Mouse (Mus musculus): ENCODE results near the gene Magi3.

Gene Magi3

GRCm38 (mm10) chr3:104244373-104244772, 24.2 kb upstream of the Magi3 start:
- TF ChIP-seq CTCF (conservative IDR thresholded peaks at IDR 0.05; ENCODE audit: low read length) = no peak
- TF ChIP-seq POU5F1 (IDR thresholded peaks at IDR 0.05; ENCODE audit: borderline replicate concordance, low read length) = no peak
- no peaks in the 10 kb centered on the region for H3K27me3 ChIP-seq (ENCODE audit: insufficient read depth, low read length)
- H3K9me3 ChIP-seq (ENCODE audit: low read length) = peaks cover 6% of the 10 kb centered on the region; the same call in 1 of the 2 replicates
- H3K36me3 ChIP-seq (ENCODE audit: insufficient read depth, low read length) = no peaks in the 10 kb centered on the region
- H3K4me3 ChIP-seq (replicated peaks; ENCODE audit: low read length) = no peak overlapping the region
- no peaks in the 10 kb centered on the region; the same call in 1 of the 2 replicates for H3K4me1 ChIP-seq (replicated peaks; ENCODE audit: low read depth, low read length)

DNA sequence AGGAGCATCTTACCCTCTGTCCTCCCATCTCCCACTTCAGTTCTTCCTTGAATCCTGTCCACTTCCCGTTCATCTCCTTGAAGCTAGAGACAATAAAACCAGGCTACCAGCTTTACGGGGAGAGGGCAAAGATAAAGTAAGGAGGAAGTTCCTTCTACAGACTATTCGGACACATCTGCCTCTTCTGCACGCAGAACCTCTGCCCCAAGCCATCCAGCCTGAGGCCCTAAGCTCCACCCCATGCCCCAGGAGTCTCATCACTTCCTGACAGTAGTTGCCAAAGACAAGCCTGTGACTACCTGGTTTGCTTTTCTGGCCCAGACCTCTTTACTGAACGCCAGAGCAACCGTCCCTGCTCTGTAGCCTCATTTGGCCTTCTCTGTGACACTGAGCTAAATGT, 23.8 kb upstream of the Magi3 start:
- no peak for TF ChIP-seq NANOG (IDR thresholded peaks at IDR 0.05; ENCODE audit: borderline replicate concordance, low read length)
- TF ChIP-seq CTCF (conservative IDR thresholded peaks at IDR 0.05; ENCODE audit: low read length) = no peak
- TF ChIP-seq POU5F1 (IDR thresholded peaks at IDR 0.05; ENCODE audit: borderline replicate concordance, low read length) = no peak
- no peaks in the 10 kb centered on the region for H3K27me3 ChIP-seq (ENCODE audit: insufficient read depth, low read length)
- no peaks in the 10 kb centered on the region for H3K36me3 ChIP-seq (ENCODE audit: insufficient read depth, low read length)
- H3K9me3 ChIP-seq (ENCODE audit: low read length) = peaks cover 6% of the 10 kb centered on the region; the same call in 1 of the 2 replicates
- H3K4me3 ChIP-seq (replicated peaks; ENCODE audit: low read length) = no peak overlapping the region
- H3K4me1 ChIP-seq (replicated peaks; ENCODE audit: low read depth, low read length) = no peaks in the 10 kb centered on the region; the same call in 1 of the 2 replicates

- H3K4me3 ChIP-seq (replicated peaks; ENCODE audit: low read length) = no peak overlapping the region
- H3K4me1 ChIP-seq (replicated peaks; ENCODE audit: low read depth, low read length) = no peaks in the 10 kb centered on the region; the same call in 1 of the 2 replicates
- no peaks in the 10 kb centered on the region for H3K27me3 ChIP-seq (ENCODE audit: insufficient read depth, low read length)
- TF ChIP-seq POU5F1 (IDR thresholded peaks at IDR 0.05; ENCODE audit: borderline replicate concordance, low read length) = no peak
- TF ChIP-seq NANOG (IDR thresholded peaks at IDR 0.05; ENCODE audit: borderline replicate concordance, low read length) = no peak
- no peak for TF ChIP-seq CTCF (conservative IDR thresholded peaks at IDR 0.05; ENCODE audit: low read length)
- H3K9me3 ChIP-seq (ENCODE audit: low read length) = peaks cover 6% of the 10 kb centered on the region; the same call in 1 of the 2 replicates
- H3K36me3 ChIP-seq (ENCODE audit: insufficient read depth, low read length) = no peaks in the 10 kb centered on the region
Measured at GRCm38 (mm10) chr3:104239785-104240184, 19.6 kb upstream of the Magi3 start.

GRCm38 (mm10) chr3:104239376-104239775, 19.2 kb upstream of the Magi3 start:
- H3K9me3 ChIP-seq (ENCODE audit: low read length) = peaks cover 6% of the 10 kb centered on the region; the same call in 1 of the 2 replicates
- H3K4me3 ChIP-seq (replicated peaks; ENCODE audit: low read length) = no peak overlapping the region
- no peaks in the 10 kb centered on the region for H3K36me3 ChIP-seq (ENCODE audit: insufficient read depth, low read length)
- H3K27me3 ChIP-seq (ENCODE audit: insufficient read depth, low read length) = no peaks in the 10 kb centered on the region
- no peaks in the 10 kb centered on the region; the same call in 1 of the 2 replicates for H3K4me1 ChIP-seq (replicated peaks; ENCODE audit: low read depth, low read length)
- TF ChIP-seq NANOG (IDR thresholded peaks at IDR 0.05; ENCODE audit: borderline replicate concordance, low read length) (no peak), CTCF (conservative IDR thresholded peaks at IDR 0.05; ENCODE audit: low read length) (no peak), POU5F1 (IDR thresholded peaks at IDR 0.05; ENCODE audit: borderline replicate concordance, low read length) (no peak)

GRCm38 (mm10) chr3:104237846-104238440, 17.8 kb upstream of the Magi3 start:
- TF ChIP-seq NANOG (IDR thresholded peaks at IDR 0.05; ENCODE audit: borderline replicate concordance, low read length) = no peak
- no peak for TF ChIP-seq CTCF (conservative IDR thresholded peaks at IDR 0.05; ENCODE audit: low read length)
- no peak for TF ChIP-seq POU5F1 (IDR thresholded peaks at IDR 0.05; ENCODE audit: borderline replicate concordance, low read length)
- H3K9me3 ChIP-seq (ENCODE audit: low read length) = peaks cover 6% of the 10 kb centered on the region; the same call in 1 of the 2 replicates
- no peak overlapping the region for H3K4me3 ChIP-seq (replicated peaks; ENCODE audit: low read length)
- H3K36me3 ChIP-seq (ENCODE audit: insufficient read depth, low read length) = no peaks in the 10 kb centered on the region
- H3K4me1 ChIP-seq (replicated peaks; ENCODE audit: low read depth, low read length) = no peaks in the 10 kb centered on the region
- H3K27me3 ChIP-seq (ENCODE audit: insufficient read depth, low read length) = no peaks in the 10 kb centered on the region

DNA sequence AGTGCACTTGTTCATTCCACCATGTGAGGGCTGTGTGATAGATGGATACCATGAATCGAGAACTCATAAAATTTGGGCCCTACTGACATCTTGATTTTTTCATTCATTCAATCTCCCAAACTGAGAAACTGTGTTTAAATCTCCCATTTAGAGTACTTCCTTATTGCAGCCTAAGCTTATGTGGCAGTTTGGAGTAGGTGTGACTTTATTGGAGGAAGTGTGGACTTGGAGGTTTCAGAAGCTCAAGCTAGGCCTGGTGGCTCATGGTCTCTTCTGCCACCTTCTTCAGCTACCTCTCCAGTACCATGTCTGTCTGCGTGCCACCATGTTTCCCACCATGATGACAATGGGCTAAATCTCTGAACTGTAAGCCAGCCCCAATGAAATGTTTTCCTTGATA, 15.9 kb upstream of the Magi3 start:
- no peaks in the 10 kb centered on the region for H3K36me3 ChIP-seq (ENCODE audit: insufficient read depth, low read length)
- H3K27me3 ChIP-seq (ENCODE audit: insufficient read depth, low read length) = no peaks in the 10 kb centered on the region
- H3K4me3 ChIP-seq (replicated peaks; ENCODE audit: low read length) = no peak overlapping the region
- no peak for TF ChIP-seq NANOG (IDR thresholded peaks at IDR 0.05; ENCODE audit: borderline replicate concordance, low read length)
- no peak for TF ChIP-seq POU5F1 (IDR thresholded peaks at IDR 0.05; ENCODE audit: borderline replicate concordance, low read length)
- TF ChIP-seq CTCF (conservative IDR thresholded peaks at IDR 0.05; ENCODE audit: low read length) = no peak
- no peaks in the 10 kb centered on the region for H3K4me1 ChIP-seq (replicated peaks; ENCODE audit: low read depth, low read length)
- H3K9me3 ChIP-seq (ENCODE audit: low read length) = peaks cover 6% of the 10 kb centered on the region; the same call in 1 of the 2 replicates

GRCm38 (mm10) chr3:104235099-104235498, 14.9 kb upstream of the Magi3 start:
- Histone ChIP-seq H3K9me3 (ENCODE audit: low read length) (no peaks in the 10 kb centered on the region), H3K4me3 (replicated peaks; ENCODE audit: low read length) (no peak overlapping the region), H3K27me3 (ENCODE audit: insufficient read depth, low read length) (no peaks in the 10 kb centered on the region), H3K4me1 (replicated peaks; ENCODE audit: low read depth, low read length) (no peaks in the 10 kb centered on the region), H3K36me3 (ENCODE audit: insufficient read depth, low read length) (no peaks in the 10 kb centered on the region)
- TF ChIP-seq NANOG (IDR thresholded peaks at IDR 0.05; ENCODE audit: borderline replicate concordance, low read length) = no peak
- TF ChIP-seq POU5F1 (IDR thresholded peaks at IDR 0.05; ENCODE audit: borderline replicate concordance, low read length) = no peak
- TF ChIP-seq CTCF (conservative IDR thresholded peaks at IDR 0.05; ENCODE audit: low read length) = no peak

- H3K36me3 ChIP-seq (ENCODE audit: insufficient read depth, low read length) = no peaks in the 10 kb centered on the region
- H3K4me1 ChIP-seq (replicated peaks; ENCODE audit: low read depth, low read length) = no peaks in the 10 kb centered on the region
- no peaks in the 10 kb centered on the region for H3K27me3 ChIP-seq (ENCODE audit: insufficient read depth, low read length)
- TF ChIP-seq NANOG (IDR thresholded peaks at IDR 0.05; ENCODE audit: borderline replicate concordance, low read length) (no peak), POU5F1 (IDR thresholded peaks at IDR 0.05; ENCODE audit: borderline replicate concordance, low read length) (no peak), CTCF (conservative IDR thresholded peaks at IDR 0.05; ENCODE audit: low read length) (no peak)
- H3K9me3 ChIP-seq (ENCODE audit: low read length) = no peaks in the 10 kb centered on the region
- H3K4me3 ChIP-seq (replicated peaks; ENCODE audit: low read length) = no peak overlapping the region
Measured at GRCm38 (mm10) chr3:104233366-104234312, 13.5 kb upstream of the Magi3 start.
